Mouse (Mus musculus): ENCODE measurements around the gene Gm14548. TPM values are rescaled to one million over a fixed set of nuclear protein-coding genes. Genes with fewer than 3 reads are reported as not detected.
"Not testable (repeated sequence)": the region's sequence is repeated elsewhere in the genome, so short reads cannot be mapped to it uniquely, and the experiment has no call there.

The Gm14548 gene
- total RNA-seq (2014; rRNA removed): 0.09 and 0.13 TPM in 2 replicates
- polyA plus RNA-seq (2012; rRNA removed): 0.07 TPM in 1 of 2 replicates, not detected in the other

- not testable (repeated sequence) for H3K36me3 ChIP-seq (ENCODE audit: control insufficient read depth, insufficient read depth, low read length); H3K79me2 ChIP-seq (ENCODE audit: control insufficient read depth, insufficient read depth, low read length); H3K4me3 ChIP-seq (ENCODE audit: insufficient read depth, low read depth, low read length); H3K4me1 ChIP-seq (ENCODE audit: control insufficient read depth, insufficient read depth, low read length); H3K9ac ChIP-seq (ENCODE audit: low read depth, low read length); H3K27me3 ChIP-seq (ENCODE audit: control insufficient read depth, insufficient read depth, low read length); H3K27ac ChIP-seq (replicated peaks; ENCODE audit: insufficient read depth, low read depth, low read length)
- peak; percentile 21 for DNase-seq (ENCODE audit: extremely low read depth, low read depth, low spot score)
- WGBS: 64% methylated on average over 3 of the region's 3 CpGs
Observed at GRCm38 (mm10) chr7:3898036-3898590, at the start of gene Gm14548. TSS of gene Gm14548 (minus strand) at chr7:3898120.

- Histone ChIP-seq H3K9ac (ENCODE audit: low read depth, low read length) (no peak overlapping the region), H3K79me2 (ENCODE audit: control insufficient read depth, insufficient read depth, low read length) (no peaks in the 10 kb centered on the region), H3K27me3 (ENCODE audit: control insufficient read depth, insufficient read depth, low read length) (no peaks in the 10 kb centered on the region), H3K4me3 (ENCODE audit: insufficient read depth, low read depth, low read length) (no peak overlapping the region), H3K36me3 (ENCODE audit: control insufficient read depth, insufficient read depth, low read length) (no peaks in the 10 kb centered on the region), H3K27ac (replicated peaks; ENCODE audit: insufficient read depth, low read depth, low read length) (no peak overlapping the region), H3K4me1 (ENCODE audit: control insufficient read depth, insufficient read depth, low read length) (no peaks in the 10 kb centered on the region)
- no peak for TF ChIP-seq CTCF (IDR thresholded peaks at IDR 0.05; ENCODE audit: low read depth, low read length)
- no peak for TF ChIP-seq POLR2A (IDR thresholded peaks at IDR 0.05; ENCODE audit: extremely low read depth, insufficient read depth, low read length)
- no peak for DNase-seq (ENCODE audit: extremely low read depth, low read depth, low spot score)
- WGBS: 53% methylated on average over 4 of the region's 4 CpGs
Observed at GRCm38 (mm10) chr7:3946117-3946516, 48.2 kb upstream of the Gm14548 start.

GRCm38 (mm10) chr7:3940915-3941314 lies 43.0 kb upstream of the Gm14548 start:
- no peak for TF ChIP-seq POLR2A (IDR thresholded peaks at IDR 0.05; ENCODE audit: extremely low read depth, insufficient read depth, low read length)
- TF ChIP-seq CTCF (IDR thresholded peaks at IDR 0.05; ENCODE audit: low read depth, low read length): no peak
- Histone ChIP-seq H3K36me3 (ENCODE audit: control insufficient read depth, insufficient read depth, low read length) (no peaks in the 10 kb centered on the region), H3K4me1 (ENCODE audit: control insufficient read depth, insufficient read depth, low read length) (no peaks in the 10 kb centered on the region), H3K27ac (replicated peaks; ENCODE audit: insufficient read depth, low read depth, low read length) (no peak overlapping the region), H3K4me3 (ENCODE audit: insufficient read depth, low read depth, low read length) (no peak overlapping the region), H3K9ac (ENCODE audit: low read depth, low read length) (no peak overlapping the region), H3K27me3 (ENCODE audit: control insufficient read depth, insufficient read depth, low read length) (no peaks in the 10 kb centered on the region), H3K79me2 (ENCODE audit: control insufficient read depth, insufficient read depth, low read length) (no peaks in the 10 kb centered on the region)
- DNase-seq (ENCODE audit: extremely low read depth, low read depth, low spot score): peak; percentile 35
- WGBS: 62% methylated on average over 3 of the region's 3 CpGs

GRCm38 (mm10) chr7:3939866-3940525 lies 42.1 kb upstream of the Gm14548 start:
- Histone ChIP-seq H3K27ac (replicated peaks; ENCODE audit: insufficient read depth, low read depth, low read length) (no peak overlapping the region), H3K27me3 (ENCODE audit: control insufficient read depth, insufficient read depth, low read length) (no peaks in the 10 kb centered on the region), H3K4me3 (ENCODE audit: insufficient read depth, low read depth, low read length) (no peak overlapping the region), H3K36me3 (ENCODE audit: control insufficient read depth, insufficient read depth, low read length) (no peaks in the 10 kb centered on the region), H3K9ac (ENCODE audit: low read depth, low read length) (no peak overlapping the region), H3K79me2 (ENCODE audit: control insufficient read depth, insufficient read depth, low read length) (no peaks in the 10 kb centered on the region), H3K4me1 (ENCODE audit: control insufficient read depth, insufficient read depth, low read length) (no peaks in the 10 kb centered on the region)
- WGBS: 44% methylated on average over 1 of the region's 1 CpGs
- TF ChIP-seq POLR2A (IDR thresholded peaks at IDR 0.05; ENCODE audit: extremely low read depth, insufficient read depth, low read length) (no peak), CTCF (IDR thresholded peaks at IDR 0.05; ENCODE audit: low read depth, low read length) (no peak)
- DNase-seq (ENCODE audit: extremely low read depth, low read depth, low spot score): no peak

- H3K4me1 ChIP-seq (ENCODE audit: control insufficient read depth, insufficient read depth, low read length); H3K9ac ChIP-seq (ENCODE audit: low read depth, low read length); H3K79me2 ChIP-seq (ENCODE audit: control insufficient read depth, insufficient read depth, low read length); H3K27ac ChIP-seq (replicated peaks; ENCODE audit: insufficient read depth, low read depth, low read length); H3K27me3 ChIP-seq (ENCODE audit: control insufficient read depth, insufficient read depth, low read length); H3K36me3 ChIP-seq (ENCODE audit: control insufficient read depth, insufficient read depth, low read length); H3K4me3 ChIP-seq (ENCODE audit: insufficient read depth, low read depth, low read length); DNase-seq (ENCODE audit: extremely low read depth, low read depth, low spot score): not testable (repeated sequence)
Observed at GRCm38 (mm10) chr7:3935473-3935872, 37.6 kb upstream of the Gm14548 start.

GRCm38 (mm10) chr7:3915387-3915786 lies 17.5 kb upstream of the Gm14548 start, which contains the start of gene Lilra6:
TSS of gene Lilra6 (minus strand) at chr7:3915503.
- H3K9ac ChIP-seq (ENCODE audit: low read depth, low read length); H3K4me1 ChIP-seq (ENCODE audit: control insufficient read depth, insufficient read depth, low read length); H3K27ac ChIP-seq (replicated peaks; ENCODE audit: insufficient read depth, low read depth, low read length); DNase-seq (ENCODE audit: extremely low read depth, low read depth, low spot score); H3K36me3 ChIP-seq (ENCODE audit: control insufficient read depth, insufficient read depth, low read length); H3K4me3 ChIP-seq (ENCODE audit: insufficient read depth, low read depth, low read length); H3K79me2 ChIP-seq (ENCODE audit: control insufficient read depth, insufficient read depth, low read length); H3K27me3 ChIP-seq (ENCODE audit: control insufficient read depth, insufficient read depth, low read length): not testable (repeated sequence)
- whole genome bisulfite sequencing: 62% methylated on average over 2 of the region's 2 CpGs
